Mouse (Mus musculus): ENCODE measurements around the gene Tspyl1. TPM values are rescaled to one million over a fixed set of nuclear protein-coding genes. Genes with fewer than 3 reads are reported as not detected.

The Tspyl1 gene
- polyA plus RNA-seq, 1 experiment from 2014 or later: 111 TPM

DNA sequence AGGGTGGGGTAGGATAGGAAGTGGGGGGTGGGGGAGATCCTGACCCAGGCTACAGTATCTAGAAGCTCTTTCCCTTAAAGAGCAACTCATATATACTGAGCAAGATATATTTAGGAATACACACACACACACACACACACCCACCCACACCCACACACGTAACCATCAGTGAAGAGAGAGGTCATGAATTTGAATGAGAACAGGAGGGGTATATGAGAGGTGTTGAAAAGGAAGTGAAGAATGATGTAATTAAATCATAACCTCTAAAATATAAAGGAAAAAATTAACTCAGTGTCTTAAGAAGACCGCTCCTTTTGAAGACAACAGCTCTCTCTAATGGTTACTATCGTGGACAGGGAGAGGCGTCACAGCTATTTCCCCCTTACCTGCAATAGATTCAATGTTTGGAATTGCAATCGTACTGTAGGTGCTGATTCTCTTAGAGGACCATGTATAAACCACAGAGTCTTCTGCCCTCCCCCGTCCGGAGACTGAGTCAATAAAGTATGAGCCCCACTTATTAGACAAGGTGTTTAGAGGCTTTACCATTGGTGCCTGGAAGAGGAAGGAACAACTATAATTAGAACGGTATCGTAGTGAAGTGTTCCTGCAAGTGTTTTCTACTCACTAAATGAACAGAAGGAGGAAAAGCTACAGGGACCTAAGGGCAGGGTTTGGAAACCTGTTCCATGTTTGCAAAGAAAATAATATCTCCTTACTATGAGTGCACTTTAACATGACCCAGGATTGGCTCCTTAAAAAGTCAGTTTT lies 28.1 kb downstream of the Tspyl1 start:
- no peaks in the 10 kb centered on the region for H3K36me3 ChIP-seq (ENCODE audit: poor library complexity, severe bottlenecking)
- H3K9ac ChIP-seq: no peak overlapping the region
- no peaks in the 10 kb centered on the region for H3K4me1 ChIP-seq
- no peak overlapping the region for H3K4me2 ChIP-seq
- H3K4me3 ChIP-seq: no peak overlapping the region
- ATAC-seq: no peak
- WGBS: 93% methylated on average over 9 of the region's 9 CpGs
- no peaks in the 10 kb centered on the region for H3K9me3 ChIP-seq (replicated peaks)
- H3K27me3 ChIP-seq: no peaks in the 10 kb centered on the region
- no peak overlapping the region for H3K27ac ChIP-seq

DNA sequence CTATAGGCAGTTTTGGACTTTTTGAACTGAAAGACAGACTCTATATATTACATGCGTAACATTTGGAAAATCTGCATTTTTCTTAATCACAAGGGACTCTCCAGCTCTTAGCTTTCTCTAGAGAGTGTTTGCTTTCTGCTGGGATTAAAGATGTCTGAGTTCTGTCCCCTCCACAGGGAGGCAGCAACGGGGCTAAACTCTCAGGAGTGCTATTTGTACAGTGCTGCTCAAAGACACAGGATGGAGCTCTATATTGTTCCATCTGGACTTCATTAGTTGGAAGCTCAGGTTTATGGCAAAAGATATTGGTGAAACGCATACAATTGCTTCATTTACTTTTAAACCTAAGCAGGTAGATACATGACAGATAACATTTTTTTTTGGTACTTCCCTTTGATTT lies 30.5 kb downstream of the Tspyl1 start:
- Histone ChIP-seq H3K4me2 (no peak overlapping the region), H3K4me1 (peaks cover 19% of the 10 kb centered on the region), H3K27ac (no peak overlapping the region), H3K9me3 (replicated peaks) (no peaks in the 10 kb centered on the region), H3K4me3 (no peak overlapping the region), H3K9ac (no peak overlapping the region), H3K36me3 (ENCODE audit: poor library complexity, severe bottlenecking) (no peaks in the 10 kb centered on the region), H3K27me3 (no peaks in the 10 kb centered on the region)
- no peak for ATAC-seq
- WGBS: 75% methylated on average over 3 of the region's 3 CpGs

DNA sequence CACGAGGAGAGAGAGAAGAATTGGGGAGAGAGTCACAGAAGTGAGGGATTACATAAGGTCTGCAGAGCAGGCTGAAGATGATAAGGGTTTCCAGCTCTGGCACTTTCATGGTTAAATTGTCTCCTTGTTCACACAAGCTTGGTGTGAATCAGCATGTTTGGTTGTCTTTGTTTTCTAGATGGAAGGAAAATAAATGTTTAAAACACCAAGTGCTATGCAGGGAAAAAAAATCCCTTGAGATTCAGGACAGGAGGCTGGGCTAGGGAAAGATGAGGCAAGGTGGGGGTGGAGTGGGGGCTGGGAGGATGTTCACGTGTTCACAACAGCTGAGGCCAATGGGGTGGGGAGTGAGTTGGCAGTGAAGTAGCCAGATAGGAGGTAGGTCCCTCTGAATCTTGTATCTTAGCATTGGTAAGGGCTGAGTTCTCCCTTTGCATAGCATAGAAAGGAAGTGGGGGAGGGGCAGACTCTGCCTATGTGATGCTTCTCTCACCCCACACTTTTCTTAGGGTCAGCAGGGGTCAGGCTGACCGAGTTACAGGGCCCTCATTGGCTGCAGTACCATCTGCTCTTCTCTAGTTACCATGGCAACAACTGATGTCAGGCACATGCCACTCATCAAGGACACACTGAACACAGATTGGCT lies 34.7 kb downstream of the Tspyl1 start:
- Histone ChIP-seq H3K9me3 (replicated peaks) (no peaks in the 10 kb centered on the region), H3K27me3 (no peaks in the 10 kb centered on the region), H3K9ac (peak overlapping the region; percentile 16; the same call in 1 of the 2 replicates), H3K4me3 (peak overlapping the region; percentile 21), H3K36me3 (ENCODE audit: poor library complexity, severe bottlenecking) (no peaks in the 10 kb centered on the region), H3K27ac (peak overlapping the region; percentile 81), H3K4me2 (peak overlapping the region; percentile 47), H3K4me1 (peaks cover 19% of the 10 kb centered on the region)
- ATAC-seq: peak; percentile 93
- 4% methylated on average over 3 of the region's 3 CpGs for WGBS

DNA sequence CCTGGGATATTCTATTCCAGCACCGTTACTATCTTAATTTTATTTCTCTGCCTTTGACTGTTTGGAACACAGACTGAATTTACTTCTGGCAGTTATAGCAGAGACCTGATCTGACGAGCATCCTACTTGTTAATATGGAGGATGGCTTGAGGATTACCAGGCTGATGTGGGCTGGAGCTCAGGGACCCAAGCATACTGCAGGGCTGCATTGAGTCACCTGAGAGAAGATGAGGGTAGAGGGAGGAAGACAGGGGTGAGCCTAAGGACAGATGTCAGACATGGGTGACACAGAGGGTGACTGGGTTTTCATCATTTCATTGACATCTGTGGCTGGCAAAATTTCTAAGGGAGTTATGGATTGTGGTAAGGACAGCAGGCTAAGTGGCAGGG lies 35.2 kb downstream of the Tspyl1 start:
- peak overlapping the region; percentile 81 for H3K27ac ChIP-seq
- peak; percentile 72 for ATAC-seq
- peak overlapping the region; percentile 47 for H3K4me2 ChIP-seq
- no peaks in the 10 kb centered on the region for H3K36me3 ChIP-seq (ENCODE audit: poor library complexity, severe bottlenecking)
- WGBS: 13% methylated on average over 2 of the region's 2 CpGs
- 0 out of 2 replicates have a peak overlapping the region, but pooled peaks have one; percentile 1 for H3K9ac ChIP-seq
- H3K9me3 ChIP-seq (replicated peaks): no peaks in the 10 kb centered on the region
- H3K4me1 ChIP-seq: peaks cover 19% of the 10 kb centered on the region
- H3K4me3 ChIP-seq: peak overlapping the region; percentile 21
- no peaks in the 10 kb centered on the region for H3K27me3 ChIP-seq

DNA sequence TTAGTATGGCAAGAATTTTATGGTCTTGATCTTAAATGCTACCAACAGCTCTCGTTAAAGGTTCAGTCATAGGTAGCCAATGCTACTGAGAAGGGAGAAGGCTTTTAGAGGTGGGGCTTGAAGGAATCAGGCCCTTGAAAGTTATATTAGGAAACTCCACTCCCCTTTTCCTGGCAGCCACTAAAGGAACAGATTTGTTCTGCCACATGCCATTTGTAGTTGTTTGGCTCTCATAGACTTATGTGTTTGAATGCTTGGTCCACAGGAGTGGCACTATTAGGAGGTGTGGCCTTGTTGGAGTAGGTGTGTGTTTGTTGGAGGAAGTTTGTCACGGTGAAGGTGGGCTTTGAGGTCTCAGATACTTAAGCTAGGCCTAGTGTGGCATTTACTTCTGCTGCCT lies 38.8 kb downstream of the Tspyl1 start:
- Histone ChIP-seq H3K27ac (no peak overlapping the region), H3K9me3 (replicated peaks) (no peaks in the 10 kb centered on the region), H3K4me2 (no peak overlapping the region), H3K9ac (no peak overlapping the region), H3K36me3 (ENCODE audit: poor library complexity, severe bottlenecking) (no peaks in the 10 kb centered on the region), H3K4me3 (no peak overlapping the region), H3K27me3 (no peaks in the 10 kb centered on the region), H3K4me1 (peaks cover 16% of the 10 kb centered on the region)
- ATAC-seq: no peak
- 85% methylated on average over 2 of the region's 2 CpGs for WGBS

DNA sequence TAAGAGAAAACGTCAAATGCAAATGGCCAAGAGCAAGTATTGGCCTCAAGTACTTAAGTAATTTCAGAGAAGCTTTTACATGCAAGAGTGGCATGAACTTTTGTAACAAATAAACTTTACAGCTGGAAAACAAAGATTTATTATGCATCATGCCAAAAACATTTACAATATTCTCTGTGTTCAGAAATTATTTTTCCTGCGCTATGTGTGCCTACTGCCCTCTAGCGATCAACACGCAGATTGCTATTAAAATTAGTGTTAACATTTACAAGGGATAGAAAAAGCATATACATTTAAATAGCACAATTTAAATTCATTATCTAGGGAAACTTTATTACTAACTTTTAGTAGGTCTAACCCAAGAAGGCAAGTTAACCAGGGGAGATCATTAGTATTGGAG lies 44.7 kb downstream of the Tspyl1 start:
- Histone ChIP-seq H3K4me3 (no peak overlapping the region), H3K36me3 (ENCODE audit: poor library complexity, severe bottlenecking) (no peaks in the 10 kb centered on the region), H3K9me3 (replicated peaks) (no peaks in the 10 kb centered on the region), H3K4me2 (no peak overlapping the region), H3K4me1 (no peaks in the 10 kb centered on the region), H3K27ac (no peak overlapping the region), H3K27me3 (no peaks in the 10 kb centered on the region), H3K9ac (no peak overlapping the region)
- ATAC-seq: no peak
- 25% methylated on average over 4 of the region's 4 CpGs for WGBS

DNA sequence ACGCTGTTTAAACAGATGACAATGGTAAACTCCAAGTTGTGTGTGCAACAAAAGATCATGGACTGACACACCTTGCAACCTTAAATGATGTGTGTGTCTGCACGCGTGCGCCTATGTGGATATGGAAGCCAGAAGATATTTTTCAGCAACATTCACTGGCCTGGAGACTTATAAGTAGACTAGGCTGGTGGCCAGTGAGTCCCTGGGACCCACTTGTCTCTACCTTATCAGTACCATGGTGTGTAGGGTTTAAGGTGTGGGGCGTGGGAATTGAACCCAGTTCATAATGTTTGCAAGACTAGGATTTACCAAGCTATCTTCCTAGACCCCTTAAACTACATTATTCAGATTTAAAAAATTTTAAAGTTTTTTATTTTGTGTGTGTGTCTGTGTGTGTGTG lies 45.2 kb downstream of the Tspyl1 start:
- no peak overlapping the region for H3K4me3 ChIP-seq
- 65% methylated on average over 5 of the region's 5 CpGs for whole genome bisulfite sequencing
- no peaks in the 10 kb centered on the region for H3K9me3 ChIP-seq (replicated peaks)
- H3K27ac ChIP-seq: no peak overlapping the region
- no peaks in the 10 kb centered on the region for H3K4me1 ChIP-seq
- no peaks in the 10 kb centered on the region for H3K36me3 ChIP-seq (ENCODE audit: poor library complexity, severe bottlenecking)
- ATAC-seq: 0 out of 2 replicates have a peak, but pooled peaks have one; percentile 20
- H3K9ac ChIP-seq: no peak overlapping the region
- H3K4me2 ChIP-seq: no peak overlapping the region
- H3K27me3 ChIP-seq: no peaks in the 10 kb centered on the region

DNA sequence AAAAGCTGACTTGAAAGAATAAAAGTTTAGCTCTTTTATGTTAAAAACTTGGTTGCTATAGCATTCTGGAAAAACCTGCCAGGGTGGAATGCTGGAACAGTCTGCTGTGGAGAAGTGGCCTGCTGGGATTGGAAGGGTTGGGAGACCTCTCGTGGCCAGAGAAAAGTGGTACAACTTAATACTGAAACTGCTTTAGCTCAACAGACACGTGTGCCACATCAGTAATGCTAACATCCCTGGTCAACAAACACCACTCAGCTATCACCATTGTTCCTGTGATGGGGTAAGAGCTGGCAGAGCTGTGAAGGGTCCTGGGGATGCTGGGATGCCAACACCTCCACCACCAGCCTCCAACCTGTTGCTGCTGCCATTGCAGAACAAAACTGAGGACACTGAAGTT lies 46.3 kb downstream of the Tspyl1 start:
- Histone ChIP-seq H3K4me1 (no peaks in the 10 kb centered on the region), H3K4me2 (no peak overlapping the region), H3K4me3 (no peak overlapping the region), H3K36me3 (ENCODE audit: poor library complexity, severe bottlenecking) (no peaks in the 10 kb centered on the region), H3K27me3 (no peaks in the 10 kb centered on the region), H3K9ac (no peak overlapping the region), H3K9me3 (replicated peaks) (no peaks in the 10 kb centered on the region), H3K27ac (no peak overlapping the region)
- ATAC-seq: peak; percentile 89
- 7% methylated on average over 2 of the region's 2 CpGs for WGBS

Other genes starting within 250 kb of the Tspyl1 start
- not detected in 2 replicates for gene Trappc3l, start 244.6 kb upstream of the Tspyl1 start, polyA plus RNA-seq (2015; fragmentation: Nextera tagmentation; extraction: Ambion mirVana)
- not detected in 2 replicates for gene Calhm4, start 237.9 kb upstream of the Tspyl1 start, polyA plus RNA-seq (2015; fragmentation: Nextera tagmentation; extraction: Ambion mirVana)
- gene Calhm5, start 185.7 kb upstream of the Tspyl1 start, polyA plus RNA-seq (2015; fragmentation: Nextera tagmentation; extraction: Ambion mirVana): 0.18 and 0.28 TPM in 2 replicates
- 0.21 and 0.33 TPM in 2 replicates for gene Calhm6, start 154.2 kb upstream of the Tspyl1 start, polyA plus RNA-seq (2015; fragmentation: Nextera tagmentation; extraction: Ambion mirVana)
- gene Dse, start 74.5 kb upstream of the Tspyl1 start, polyA plus RNA-seq (2015; fragmentation: Nextera tagmentation; extraction: Ambion mirVana): 4.6 and 4.9 TPM in 2 replicates
- gene Tspyl4, start 15.3 kb downstream of the Tspyl1 start, polyA plus RNA-seq (2015; fragmentation: Nextera tagmentation; extraction: Ambion mirVana): 114 and 126 TPM in 2 replicates
- gene Col10a1, start 107.8 kb downstream of the Tspyl1 start, polyA plus RNA-seq (2015; fragmentation: Nextera tagmentation; extraction: Ambion mirVana): 0.06 and 0.10 TPM in 2 replicates
- 3.6 and 4.4 TPM in 2 replicates for gene Nt5dc1, start 136.4 kb downstream of the Tspyl1 start, polyA plus RNA-seq (2015; fragmentation: Nextera tagmentation; extraction: Ambion mirVana)
- 0.66 and 0.91 TPM in 2 replicates for gene Frk, start 201.2 kb downstream of the Tspyl1 start, polyA plus RNA-seq (2015; fragmentation: Nextera tagmentation; extraction: Ambion mirVana)